Mouse (Mus musculus) heart, postnatal 25 days (tissue): Measurements from ENCODE around the gene Glod4. TPM values are rescaled to one million over a fixed set of nuclear protein-coding genes. Genes with fewer than 3 reads are reported as not detected.

Source experiments
- DNase-seq: peaks from one replicate; pipeline ENCODE4 v3.0.0; 2022; ENCODE audit warnings: low spot score
- intact Hi-C: fragments of 180-260 bp; cut with DNase I; formaldehyde crosslinking; loops from one replicate; pipeline ENCODE4 v1.15.1; 2025
- total RNA-seq, 2 experiments: library from RNA; stranded (reverse); gene quantifications; 2 replicates each; pipeline ENCODE4 v1.2.3; 2021

Glod4 gene
- total RNA-seq, result 10 to 100 TPM; 34.8 to 41.1 TPM

DNA sequence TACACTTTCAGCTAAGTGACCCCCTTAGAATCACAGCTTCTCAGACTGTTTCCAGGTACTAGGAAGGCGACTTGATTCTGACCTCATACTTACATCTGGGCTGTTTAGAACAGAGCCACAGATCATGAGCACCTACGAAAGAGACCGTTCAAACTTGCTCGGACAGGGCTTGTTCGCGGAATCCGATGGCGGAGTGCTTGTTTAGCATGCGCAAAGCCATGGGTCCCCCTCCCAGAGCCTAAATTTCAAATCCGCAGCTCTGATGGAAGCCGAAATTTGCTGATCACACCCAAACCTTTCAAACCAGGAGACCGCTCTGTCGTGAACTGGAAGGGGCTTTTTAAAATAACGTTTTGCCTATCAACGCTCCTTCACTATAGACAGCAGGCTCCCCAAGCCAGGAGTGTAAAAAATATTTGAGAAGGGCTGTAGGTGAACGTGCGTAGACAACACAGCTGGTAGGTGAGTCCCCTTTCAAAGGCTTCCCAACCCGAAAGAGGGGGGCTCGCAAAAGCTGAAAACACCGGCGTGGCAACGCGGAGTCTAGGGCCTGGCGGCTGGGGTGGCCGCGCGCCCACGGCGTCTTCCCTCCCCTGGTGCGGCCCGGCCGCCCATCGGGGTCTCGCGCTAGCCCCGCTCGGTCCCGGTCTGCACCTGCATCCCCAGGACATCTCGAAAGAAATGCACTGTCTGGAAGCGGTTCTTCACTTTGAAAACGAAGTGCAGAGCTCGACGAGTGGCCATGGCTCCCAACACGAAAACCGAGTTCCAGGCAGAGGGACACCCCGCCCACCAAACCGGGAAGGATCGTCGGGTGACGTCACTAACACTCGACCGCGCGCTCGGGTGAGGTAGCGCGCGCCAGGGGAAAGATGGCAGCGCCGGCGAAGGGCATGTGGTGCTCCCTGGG lies at the start of gene Glod4, which contains the start of gene Mrm3:
Glod4 (minus strand) TSS at position 825 of the 910 bp plus-strand sequence.
Mrm3 (plus strand) TSS at position 815 of the 910 bp plus-strand sequence.
- intact Hi-C loops, result no loop called here

DNA sequence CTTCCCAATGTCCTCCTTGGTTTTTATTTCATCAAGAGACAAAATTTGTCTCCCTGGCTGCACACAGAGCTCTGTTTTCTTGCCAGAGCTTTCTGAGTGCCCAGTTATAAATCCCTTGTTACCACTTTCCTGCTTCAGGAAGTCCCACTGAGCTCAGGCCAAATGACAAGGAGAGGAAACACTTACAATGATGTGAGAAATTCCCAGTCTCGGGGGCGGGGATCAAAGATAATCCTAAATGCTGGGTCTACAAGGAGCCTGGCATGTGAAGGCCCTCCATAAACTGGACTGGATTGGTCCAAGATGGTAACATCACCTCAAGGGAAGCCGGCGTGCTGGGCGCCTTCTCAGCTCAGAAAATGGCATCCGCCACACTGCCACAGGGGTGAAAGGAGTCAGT lies 49.3 kb upstream of the Glod4 start:
- intact Hi-C loops, result no loop called here
- DNase-seq, result peak; percentile 32

More for the DNA sequence above, at the start of gene Glod4, which contains the start of gene Mrm3:
- DNase-seq, result peak; percentile 78

DNA sequence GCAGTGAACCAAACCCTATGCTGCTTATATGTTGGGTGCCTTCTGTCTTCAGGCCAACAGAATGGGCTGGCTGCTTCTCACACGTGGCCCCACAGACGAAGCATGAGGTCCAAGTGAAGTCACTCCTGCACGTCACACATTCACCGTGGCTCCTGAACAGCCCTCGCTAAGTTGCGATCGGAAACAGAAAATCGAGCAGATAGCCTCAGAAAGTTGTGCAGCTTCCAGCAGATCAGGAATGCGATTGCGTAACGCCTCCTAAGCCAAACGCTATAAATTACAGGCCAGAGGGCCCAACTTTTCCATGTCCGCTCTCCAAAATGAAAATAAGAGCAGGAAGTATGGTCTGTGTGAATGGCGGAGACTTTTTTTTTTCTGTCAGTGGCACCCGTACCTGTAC lies 48.9 kb upstream of the Glod4 start:
- peak; percentile 48 for DNase-seq
- intact Hi-C loops, result no loop called here

DNA sequence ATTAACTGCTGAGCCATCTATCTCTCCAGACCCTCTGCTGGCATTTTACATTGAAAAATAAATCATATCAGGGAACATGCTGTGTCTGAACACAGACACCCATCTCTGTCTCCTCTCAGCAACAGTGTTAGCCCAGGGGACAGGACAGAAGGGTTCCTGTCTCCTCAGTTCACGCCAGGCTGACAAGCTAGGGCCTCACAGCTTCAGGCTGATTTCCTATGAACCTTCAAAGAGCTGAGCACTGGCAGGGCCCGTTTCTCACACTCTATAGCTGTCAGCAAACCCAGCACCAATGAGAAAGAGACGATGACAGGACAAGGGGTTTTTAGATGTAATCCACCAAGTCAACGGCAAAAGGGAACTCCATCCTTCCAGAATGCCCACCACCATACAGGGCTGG lies 48.4 kb upstream of the Glod4 start:
- no peak for DNase-seq
- intact Hi-C loops, result no loop called here

DNA sequence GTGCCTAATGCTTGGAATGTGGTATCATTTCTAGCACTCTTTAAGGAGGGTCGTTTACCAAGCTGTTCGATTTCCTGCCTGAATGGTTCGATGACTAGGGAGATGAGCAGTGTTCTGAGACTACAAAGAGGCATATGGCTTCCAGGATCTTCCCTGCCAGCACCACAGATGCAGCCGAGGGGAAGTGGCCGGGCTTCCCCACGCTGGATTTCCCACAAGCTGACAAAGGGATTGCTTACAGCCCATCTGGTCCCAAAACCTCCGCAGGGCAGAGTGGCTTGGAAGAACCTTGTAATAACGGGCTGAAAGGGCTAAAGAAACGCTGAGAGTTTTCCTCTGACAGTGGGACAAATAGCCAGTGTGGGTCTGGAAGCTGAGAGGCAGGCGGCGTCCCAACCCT lies 46.8 kb upstream of the Glod4 start:
- intact Hi-C loops, result no loop called here

DNA sequence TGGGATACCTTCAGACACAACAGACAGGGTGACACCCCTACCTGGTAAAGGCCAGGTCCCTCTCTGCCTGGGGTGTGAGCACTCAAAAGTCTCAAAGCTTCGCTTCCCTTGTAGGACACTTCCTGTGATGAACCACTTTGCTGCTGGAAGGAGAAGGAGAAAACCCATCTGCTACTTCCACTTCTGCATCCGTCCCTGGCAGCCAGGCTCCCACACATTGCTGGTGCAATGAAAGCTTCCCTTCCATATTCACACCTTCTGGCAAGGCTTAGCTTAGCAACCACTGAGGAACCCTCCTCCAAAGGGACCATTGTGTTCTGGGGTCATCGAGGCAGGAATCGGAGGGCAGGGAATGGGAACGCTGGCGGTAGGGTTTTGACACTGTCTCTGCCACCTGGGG lies 45.1 kb upstream of the Glod4 start:
- no peak for DNase-seq
- intact Hi-C loops, result loop anchor here (5.0 kb wide), 1 partner anchor 34 kb away; no protein-coding TSS in a partner anchor

More for the DNA sequence above, 46.8 kb upstream of the Glod4 start:
- no peak for DNase-seq

DNA sequence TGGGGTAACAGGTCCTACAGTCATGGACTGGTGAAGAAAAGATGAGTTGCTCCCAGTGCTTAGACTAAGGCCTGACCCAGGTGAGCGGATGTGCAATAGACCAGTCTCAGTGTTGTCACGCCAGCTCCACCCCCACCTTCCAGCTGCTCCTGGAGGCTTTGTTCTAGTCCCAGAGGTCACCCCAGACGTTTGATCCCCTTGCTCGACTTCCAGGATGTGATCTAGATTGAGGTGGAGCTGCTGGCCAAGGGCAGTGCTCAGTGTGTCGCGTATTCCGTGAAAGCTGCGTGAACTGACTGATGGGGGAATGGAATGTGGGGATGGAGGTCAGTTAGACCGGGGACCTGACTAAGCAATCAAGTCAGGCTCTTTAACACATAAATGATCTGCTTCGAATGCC lies 43.8 kb upstream of the Glod4 start:
- intact Hi-C loops, result loop anchor here (5.0 kb wide), 1 partner anchor 35 kb away; no protein-coding TSS in a partner anchor
- no peak for DNase-seq

DNA sequence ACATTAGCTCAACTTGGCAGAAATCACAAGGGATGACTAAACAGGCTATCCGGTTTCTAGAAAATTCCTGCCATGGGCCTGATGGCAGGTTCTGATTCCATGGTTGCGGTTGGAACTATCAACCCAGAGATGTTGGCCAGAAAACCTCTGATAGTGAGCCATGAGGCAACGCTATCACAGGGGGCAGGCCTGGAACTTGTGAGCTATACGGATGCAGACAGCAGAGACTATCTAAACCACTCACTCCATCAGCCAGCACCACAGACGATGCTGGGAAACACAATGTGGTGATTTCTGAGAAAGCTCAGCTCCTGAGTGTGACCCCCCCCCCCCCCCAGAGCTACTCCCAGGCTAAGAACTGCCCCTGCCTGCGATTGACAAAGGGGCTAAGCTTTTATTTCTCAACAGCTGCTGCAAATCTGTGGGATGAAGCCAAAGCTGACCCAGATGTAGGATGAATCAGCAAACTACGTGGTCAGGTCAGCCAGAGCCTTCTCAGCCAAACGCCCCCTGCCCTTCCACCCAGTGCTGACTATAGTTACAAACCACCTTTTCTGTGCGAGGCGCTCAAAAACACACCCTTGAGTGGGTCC lies 43.1 kb upstream of the Glod4 start:
- DNase-seq, result no peak
- intact Hi-C loops, result loop anchor here (5.0 kb wide), 1 partner anchor 36 kb away; no protein-coding TSS in a partner anchor

DNA sequence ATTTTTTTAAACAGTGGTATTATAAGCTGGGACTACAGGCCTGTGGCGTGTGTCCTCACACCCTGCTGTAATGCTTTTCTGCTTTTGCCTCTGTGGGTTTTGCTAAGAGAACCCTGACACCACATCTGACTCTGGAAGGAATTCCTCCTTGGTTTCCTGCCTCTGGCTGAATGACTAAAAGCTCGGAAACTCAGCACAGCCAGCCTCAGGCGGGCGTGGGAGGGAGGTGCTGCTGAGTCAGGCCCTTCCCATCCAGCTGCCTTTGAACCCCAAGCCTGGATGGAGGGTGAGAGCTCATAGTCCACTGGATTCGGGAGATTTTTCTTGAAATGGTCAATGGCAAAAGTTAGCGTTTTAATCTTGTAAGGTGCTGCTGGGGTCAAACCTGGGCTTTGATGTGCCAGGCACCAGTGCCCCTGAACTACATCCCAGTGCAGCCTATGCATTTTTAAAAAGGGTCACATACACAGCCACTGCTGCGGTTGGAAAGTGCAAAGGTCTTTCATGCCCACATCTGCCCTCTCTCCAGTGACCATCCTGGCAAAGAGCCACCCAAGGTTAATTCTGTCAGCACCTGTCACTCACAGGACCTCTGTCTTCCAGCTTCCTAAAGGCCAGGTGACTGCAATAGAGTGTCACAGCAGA lies 42.0 kb upstream of the Glod4 start:
- intact Hi-C loops, result loop anchor here (5.0 kb wide), 1 partner anchor 37 kb away; no protein-coding TSS in a partner anchor
- DNase-seq, result no peak

DNA sequence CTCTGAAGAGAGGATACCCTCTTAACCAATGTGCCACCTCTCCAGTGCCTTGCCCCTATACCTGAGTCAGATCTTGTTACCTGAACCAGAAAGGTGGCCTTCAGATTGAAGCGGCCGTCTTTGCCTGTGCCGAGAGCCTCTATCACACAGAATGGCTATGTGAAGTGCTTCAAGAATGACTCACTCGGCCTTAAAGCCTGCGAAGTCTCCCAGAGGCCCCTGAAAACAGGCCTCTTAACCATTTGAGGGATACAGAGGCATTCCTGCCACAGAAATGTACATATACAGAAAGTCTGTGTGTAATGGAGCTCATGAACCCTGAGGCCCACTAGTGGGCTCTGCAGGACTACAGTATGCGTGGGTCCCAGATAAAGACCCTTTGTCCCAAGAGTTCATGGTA lies 40.3 kb upstream of the Glod4 start:
- DNase-seq, result no peak
- intact Hi-C loops, result no loop called here

DNA sequence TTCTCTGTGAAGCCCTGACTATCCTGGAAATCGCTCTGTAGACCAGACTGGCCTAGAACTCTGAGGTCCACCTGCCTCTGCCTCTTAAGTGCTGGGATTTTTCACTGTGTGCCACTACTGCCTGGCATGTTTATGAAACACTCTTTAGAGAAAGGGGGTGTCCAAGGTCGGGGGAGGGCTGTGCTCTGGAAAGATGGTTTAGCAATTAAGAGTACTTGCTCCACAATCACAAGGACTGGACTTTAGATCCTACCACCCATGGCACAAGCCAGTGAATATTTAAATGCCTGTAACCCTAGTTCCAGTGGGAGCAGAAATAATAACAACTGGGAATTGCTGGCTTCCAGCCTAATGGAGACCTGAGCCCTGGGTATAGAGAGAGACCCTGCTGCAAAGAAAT lies 36.4 kb upstream of the Glod4 start:
- intact Hi-C loops, result no loop called here
- no peak for DNase-seq

DNA sequence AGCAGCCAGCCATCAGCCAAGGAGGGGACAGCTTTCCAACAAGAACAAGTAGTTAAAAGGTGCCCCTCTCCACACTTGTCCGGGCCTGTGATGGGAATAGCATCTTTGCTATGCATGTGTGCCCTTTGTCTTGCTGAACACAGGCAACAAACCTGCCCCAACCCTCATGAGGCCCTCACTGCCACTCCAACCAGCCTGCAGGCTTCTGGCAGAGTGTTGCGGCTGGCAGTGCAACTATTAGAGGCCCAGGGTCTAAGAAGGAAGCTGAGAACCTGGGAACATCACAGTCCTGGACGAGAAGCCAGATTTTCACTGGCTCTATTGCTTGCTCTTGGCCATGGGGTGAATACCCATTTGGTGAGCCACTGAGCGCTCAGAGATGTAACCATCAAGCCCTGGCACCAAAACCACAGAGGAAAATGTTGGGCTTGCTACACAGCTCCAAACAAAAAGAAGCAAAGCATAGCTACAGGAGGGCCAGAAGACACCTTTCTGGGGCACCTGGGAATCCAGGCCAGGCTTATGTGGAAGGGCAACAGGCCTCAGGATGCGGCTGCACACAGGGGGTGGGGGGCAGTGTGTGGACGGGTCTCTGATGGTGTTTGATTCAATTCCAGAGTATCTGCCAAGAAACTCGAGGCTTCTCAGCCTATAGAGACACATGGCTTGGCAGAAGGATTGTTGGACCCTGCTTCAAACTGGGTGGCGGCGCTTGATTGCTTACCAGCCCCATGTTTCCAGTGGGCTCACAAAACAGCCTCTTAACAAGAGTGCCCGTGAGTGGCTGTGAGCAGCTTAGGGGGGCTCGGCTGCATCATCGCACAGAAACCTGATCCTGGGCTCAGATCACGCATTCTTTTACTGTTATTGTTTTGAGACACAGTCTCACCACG lies 35.7 kb upstream of the Glod4 start:
- DNase-seq, result no peak
- intact Hi-C loops, result no loop called here

DNA sequence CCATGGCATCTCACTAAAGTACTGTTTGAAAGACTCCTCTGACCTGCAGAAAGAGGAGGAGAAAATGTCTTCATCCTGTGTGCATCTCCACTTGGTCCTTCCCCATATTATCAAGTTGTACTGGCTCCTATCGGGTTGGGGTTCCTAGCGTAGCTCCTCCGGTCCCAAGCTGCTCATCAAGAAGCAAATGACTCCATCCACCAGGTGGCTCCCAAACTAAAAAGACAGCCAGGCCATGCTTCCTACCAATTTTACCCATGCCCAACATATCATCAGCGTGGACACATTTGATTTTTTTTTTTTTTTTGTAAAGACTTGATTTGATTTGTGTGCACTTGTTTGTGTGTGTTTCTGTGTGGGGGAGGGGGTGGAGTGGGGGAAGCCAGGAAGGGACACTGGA lies 28.9 kb upstream of the Glod4 start:
- intact Hi-C loops, result no loop called here
- no peak for DNase-seq

DNA sequence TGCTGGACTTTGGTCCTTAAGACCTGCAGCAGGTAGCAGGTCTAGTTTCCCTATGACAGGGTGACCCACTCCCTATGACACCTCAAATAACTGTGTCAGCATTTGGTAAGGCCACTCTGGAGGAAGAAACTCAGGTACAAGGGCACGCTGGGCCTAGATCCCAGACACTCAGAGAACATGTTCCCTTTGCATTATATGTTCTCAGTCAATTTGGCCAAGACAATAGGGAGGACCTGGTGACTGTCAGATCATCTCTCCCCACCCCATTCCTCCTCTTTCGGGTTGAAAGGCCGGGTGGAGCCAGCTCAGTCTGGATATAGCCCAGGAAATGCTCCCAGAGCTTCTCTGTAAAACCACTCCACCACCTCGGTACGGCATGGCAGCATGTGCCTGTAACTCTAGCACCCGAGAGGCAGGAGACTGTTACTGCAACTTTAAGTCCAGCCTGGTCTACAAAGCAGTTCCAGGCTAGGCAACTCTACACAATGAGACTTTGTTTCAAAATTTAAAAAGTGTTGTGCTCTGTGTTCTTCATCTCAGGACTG lies 25.1 kb upstream of the Glod4 start:
- no peak for DNase-seq
- intact Hi-C loops, result no loop called here

DNA sequence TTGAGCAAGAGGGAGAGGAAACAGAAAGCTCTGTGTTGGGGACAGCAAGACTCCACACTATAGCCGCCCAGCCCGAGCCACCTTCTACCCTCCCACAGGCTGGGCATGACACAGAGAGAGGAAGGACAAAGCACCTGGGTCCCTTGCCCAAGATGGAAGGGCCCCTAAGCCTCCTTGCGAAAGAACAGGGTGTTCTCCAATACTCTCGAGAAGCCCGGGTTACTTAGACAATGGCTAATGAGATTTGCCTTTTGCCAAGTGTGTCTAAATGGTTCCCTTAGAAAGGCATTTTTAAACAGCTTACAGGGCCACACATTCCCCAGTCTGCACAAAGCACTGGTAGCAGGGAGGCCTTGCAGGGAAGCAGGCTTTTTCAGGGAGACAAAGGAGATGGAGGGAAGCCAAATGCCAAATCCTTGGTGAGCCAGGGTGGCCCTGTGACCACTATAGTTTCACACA lies 24.5 kb upstream of the Glod4 start:
- intact Hi-C loops, result no loop called here
- no peak for DNase-seq

DNA sequence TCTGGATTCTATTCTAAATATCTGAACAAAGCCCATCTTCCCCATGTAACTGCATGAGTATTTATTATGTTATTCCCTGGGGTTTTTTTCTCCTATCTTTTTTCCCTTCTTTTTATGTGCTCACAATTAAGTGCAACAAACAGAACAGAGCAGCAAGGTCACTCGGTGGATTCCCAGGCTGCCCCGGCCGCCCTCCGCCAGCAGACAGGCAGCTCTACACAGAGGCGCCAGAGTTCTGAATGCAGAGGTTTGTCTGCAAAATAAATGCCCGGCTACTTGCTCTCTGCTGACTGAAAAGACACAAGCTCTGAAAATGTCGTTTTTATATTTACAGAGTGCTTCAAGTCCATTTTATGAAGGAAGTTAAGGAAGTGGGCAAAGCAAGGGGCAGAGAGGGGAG lies 24.0 kb upstream of the Glod4 start:
- intact Hi-C loops, result no loop called here
- DNase-seq, result no peak

DNA sequence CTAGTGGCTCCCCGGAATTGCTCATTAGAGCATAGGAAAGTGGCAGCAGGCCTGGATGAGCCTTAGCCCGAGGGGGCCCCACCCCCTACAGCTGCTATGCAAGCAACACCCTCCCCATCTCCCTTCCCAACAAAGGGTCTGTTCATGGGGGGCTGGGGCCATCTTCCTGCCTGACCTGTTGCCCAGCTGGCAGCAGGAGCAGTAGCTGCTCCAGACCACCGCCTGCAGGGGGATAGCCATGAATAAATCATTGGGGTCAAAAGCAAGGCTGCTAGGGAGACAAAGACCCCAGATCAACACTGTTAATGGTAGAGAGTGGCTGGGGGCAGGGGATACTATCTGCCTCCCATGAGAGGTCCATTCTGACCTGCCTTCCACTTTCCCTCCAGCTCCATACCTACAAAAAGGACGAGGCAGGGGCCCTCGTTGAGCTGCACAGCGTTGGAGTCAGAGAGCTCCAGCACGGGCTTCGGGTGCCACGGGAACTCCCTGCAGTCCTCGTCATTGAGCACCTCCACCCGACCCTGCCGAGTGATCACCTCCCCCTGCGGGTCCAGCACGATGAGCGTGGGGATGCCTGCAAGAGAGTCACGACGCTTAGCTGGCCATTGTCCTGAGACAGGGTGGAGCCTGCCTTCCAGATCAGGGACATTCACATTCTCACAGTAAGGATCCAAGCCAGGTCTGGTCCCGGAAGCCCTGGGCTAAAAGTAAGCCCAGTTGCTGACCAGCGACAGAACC lies 19.3 kb upstream of the Glod4 start:
- intact Hi-C loops, result loop anchor here (5.0 kb wide), 1 partner anchor 60 kb away; no protein-coding TSS in a partner anchor
- no peak for DNase-seq

DNA sequence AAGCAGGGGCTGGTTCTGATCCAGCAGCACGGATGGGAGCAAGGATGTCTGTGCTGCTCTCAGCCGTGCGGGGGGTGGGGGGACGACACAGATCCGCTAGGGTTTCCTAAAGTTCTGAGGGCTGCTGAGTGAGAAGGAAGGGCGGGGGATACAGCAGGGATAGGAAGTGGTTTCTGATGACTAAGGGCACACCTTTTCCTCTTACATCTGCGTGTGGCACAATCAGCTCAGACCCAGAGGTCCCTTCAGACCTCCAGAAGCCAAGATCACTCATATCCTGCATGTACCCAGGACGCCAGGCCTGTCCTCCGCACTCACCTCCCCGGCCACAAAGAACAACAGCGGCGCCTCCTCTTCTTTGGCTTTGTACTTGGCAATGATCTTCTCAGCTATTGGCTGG lies 17.7 kb upstream of the Glod4 start:
- DNase-seq, result no peak
- intact Hi-C loops, result loop anchor here (5.0 kb wide), 1 partner anchor 61 kb away; no protein-coding TSS in a partner anchor
